Mouse (Mus musculus) ES-E14 (cell line): ENCODE measurements at regions not wholly inside any gene's neighbourhood (a gene's known extent, or its start where the extent isn't known, plus 50 kb on each side); places are given as distances from the start of the nearest gene placed in this dataset.
"Not testable (repeated sequence)": the region's sequence is repeated elsewhere in the genome, so short reads cannot be mapped to it uniquely, and the experiment has no call there.

ENCODE experiments used
- DNase-seq: peaks from one replicate; pipeline ENCODE4 v3.0.0-alpha.2; 2013; ENCODE audit warnings: low read depth, low spot score
- H3K27ac ChIP-seq: 2 replicates; pipeline ENCODE4 v1.5.1; 2012; ENCODE audit warnings: low read depth, mild to moderate bottlenecking, low read length, moderate library complexity, mixed read lengths; ENCODE audit not compliant: poor library complexity, insufficient read depth, severe bottlenecking
- H3K36me3 ChIP-seq: 2 replicates; pipeline ENCODE4 v1.6.1; 2012; ENCODE audit warnings: mild to moderate bottlenecking, low read length, moderate library complexity, mixed read lengths; ENCODE audit not compliant: control insufficient read depth, poor library complexity, insufficient read depth, severe bottlenecking
- H3K4me1 ChIP-seq, 2 experiments: fragments of 150-350 bp in 1 of 2; sonication (generic) in 1 of 2; 2 replicates each; pipeline ENCODE4 v1.6.1; 2012; ENCODE audit warnings: low read length in 2 of 2, mild to moderate bottlenecking in 1 of 2, mixed read lengths in 1 of 2; ENCODE audit not compliant: control insufficient read depth in 2 of 2, insufficient read depth in 2 of 2, poor library complexity in 1 of 2
- H3K4me3 ChIP-seq, 2 experiments: fragments of 150-350 bp in 1 of 2; sonication (generic) in 1 of 2; 2 replicates each; pipeline ENCODE4 v1.5.1; 2012; ENCODE audit warnings: low read length in 2 of 2, low read depth in 1 of 2, mild to moderate bottlenecking in 1 of 2, mixed read lengths in 1 of 2; ENCODE audit not compliant: insufficient read depth in 1 of 2, poor library complexity in 1 of 2, severe bottlenecking in 1 of 2
- H3K9ac ChIP-seq: 2 replicates; pipeline ENCODE4 v1.6.1; 2012; ENCODE audit warnings: low read depth, mild to moderate bottlenecking, low read length, mixed read lengths; ENCODE audit not compliant: poor library complexity, insufficient read depth, severe bottlenecking
- H3K9me3 ChIP-seq: fragments of 150-350 bp; sonication (generic); 2 replicates; pipeline ENCODE4 v1.6.1; 2012; ENCODE audit warnings: low read depth, mild to moderate bottlenecking, low read length; ENCODE audit not compliant: control insufficient read depth, insufficient read depth
- CHD2 ChIP-seq: IDR thresholded peaks from 2 replicates; pipeline ENCODE4 v1.6.1; 2014; ENCODE audit warnings: mild to moderate bottlenecking, low read depth, low read length, inconsistent platforms
- HCFC1 ChIP-seq: IDR thresholded peaks from 2 replicates; pipeline ENCODE4 v1.6.1; 2012; ENCODE audit warnings: low read length, inconsistent platforms, borderline replicate concordance; ENCODE audit not compliant: insufficient read depth
- MAFK ChIP-seq: IDR thresholded peaks from 2 replicates; pipeline ENCODE4 v1.6.1; 2014; ENCODE audit warnings: mild to moderate bottlenecking, low read depth, low read length, inconsistent platforms; ENCODE audit not compliant: insufficient read depth
- ZC3H11A ChIP-seq: IDR thresholded peaks from 2 replicates; pipeline ENCODE4 v1.6.1; 2012; ENCODE audit warnings: low read depth, mild to moderate bottlenecking, inconsistent platforms, low read length, borderline replicate concordance
- ZNF384 ChIP-seq: IDR thresholded peaks from 2 replicates; pipeline ENCODE4 v1.6.1; 2012; ENCODE audit warnings: low read depth, low read length, inconsistent platforms
- in situ Hi-C, 2 experiments: fragments of 600-800 bp; cut with MboI; formaldehyde crosslinking; loops; one replicate each; pipeline ENCODE4 v1.15.1; 2025; ENCODE audit warnings: low sequenced_read_pairs in 2 of 2, inconsistent platforms in 1 of 2; ENCODE audit not compliant: unreplicated experiment in 2 of 2

DNA sequence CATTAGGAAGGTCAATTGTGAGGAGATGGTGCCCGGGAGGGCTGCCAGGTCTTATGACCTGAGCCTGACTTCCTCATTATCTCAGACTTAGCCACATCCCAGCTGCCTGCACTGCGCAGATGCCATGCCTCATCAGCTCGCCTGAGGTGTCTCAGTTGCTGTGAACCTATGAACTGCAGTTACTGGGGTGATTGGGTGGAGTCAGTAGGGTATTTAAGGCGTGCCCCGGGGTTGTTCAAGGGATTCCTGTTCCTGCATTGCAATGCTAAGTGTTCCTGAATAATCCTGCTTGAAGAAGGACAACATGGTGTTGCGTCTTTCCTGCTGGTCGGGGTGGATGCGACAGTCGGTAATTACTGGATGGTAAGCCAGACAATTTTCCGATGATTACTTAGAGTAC is 1089.5 kb upstream of the Pot1a start:
- peak; percentile 6 for DNase-seq
- H3K9me3 ChIP-seq, in situ Hi-C loops: not testable (repeated sequence)

GRCm38 (mm10) chr6:26863885-26864284 is 1054.8 kb upstream of the Pot1a start:
- H3K27ac ChIP-seq: no peak overlapping the region
- H3K4me3 ChIP-seq: no peak overlapping the region
- no peak overlapping the region for H3K9ac ChIP-seq
- no peaks in the 10 kb centered on the region for H3K36me3 ChIP-seq
- in situ Hi-C loops: no loop called here
- H3K9me3 ChIP-seq: no peaks in the 10 kb centered on the region
- TF ChIP-seq ZNF384 (no peak), MAFK (no peak), ZC3H11A (no peak), CHD2 (no peak), HCFC1 (no peak)
- no peaks in the 10 kb centered on the region for H3K4me1 ChIP-seq
- no peak for DNase-seq

More for the DNA sequence above, 1089.5 kb upstream of the Pot1a start:
- H3K36me3 ChIP-seq, H3K4me1 ChIP-seq, H3K27ac ChIP-seq, H3K4me3 ChIP-seq, H3K9ac ChIP-seq: not testable (repeated sequence)
